Mouse (Mus musculus) forebrain, embryonic 14.5 days (tissue): ENCODE measurements around the gene Zfp773. TPM values are rescaled to one million over a fixed set of nuclear protein-coding genes. Genes with fewer than 3 reads are reported as not detected.

Source experiments
- ATAC-seq: fragments of 200-750 bp; cut with Nextera tagmentation; 2 replicates; pipeline ENCODE4 v1.8.0; 2017; ENCODE audit warnings: mild to moderate bottlenecking, moderate library complexity
- DNase-seq: peaks from one replicate; pipeline ENCODE4 v3.0.0-alpha.2; 2015; ENCODE audit warnings: low spot score
- H3K27ac ChIP-seq: fragments of 300-500 bp; sonication (generic); 2 replicates; pipeline ENCODE4 v1.5.1; 2014; ENCODE audit warnings: low read depth, mild to moderate bottlenecking, control low read depth, low read length, moderate library complexity
- H3K27me3 ChIP-seq: fragments of 300-500 bp; sonication (generic); replicated peaks from 2 replicates; pipeline ENCODE4 v1.6.1; 2014; ENCODE audit warnings: low read length, control low read depth, mixed read lengths; ENCODE audit not compliant: control insufficient read depth, insufficient read depth
- H3K36me3 ChIP-seq: fragments of 300-500 bp; sonication (generic); 2 replicates; pipeline ENCODE4 v1.6.1; 2014; ENCODE audit warnings: low read length, control low read depth; ENCODE audit not compliant: control insufficient read depth, insufficient read depth
- H3K4me1 ChIP-seq: fragments of 300-500 bp; sonication (generic); 2 replicates; pipeline ENCODE4 v1.6.1; 2014; ENCODE audit warnings: antibody characterized with exemption, low read length, control low read depth; ENCODE audit not compliant: control insufficient read depth, insufficient read depth
- H3K4me2 ChIP-seq: fragments of 300-500 bp; sonication (generic); 2 replicates; pipeline ENCODE4 v1.6.1; 2014; ENCODE audit warnings: mild to moderate bottlenecking, control low read depth, low read length
- H3K4me3 ChIP-seq: fragments of 300-500 bp; sonication (generic); 2 replicates; pipeline ENCODE4 v1.5.1; 2014; ENCODE audit warnings: low read depth, low read length, control low read depth
- H3K9ac ChIP-seq: fragments of 300-500 bp; sonication (generic); 2 replicates; pipeline ENCODE4 v1.6.1; 2014; ENCODE audit warnings: mild to moderate bottlenecking, low read length, control low read depth, moderate library complexity
- H3K9me3 ChIP-seq: fragments of 300-500 bp; sonication (generic); replicated peaks from 2 replicates; pipeline ENCODE4 v1.6.1; 2016; ENCODE audit warnings: low read length, control low read depth, mixed read lengths; ENCODE audit not compliant: control insufficient read depth
- WGBS: fragments of 180-500 bp; shearing (Covaris S2); extraction: QIAGEN DNeasy Blood & Tissue Kit; methylation state at CpG from one replicate; pipeline ENCODE4 v1.1.7; 2014; 5-methylcytosine and 5-hydroxymethylcytosine counted together
- polyA plus RNA-seq: library from polyadenylated mRNA; unstranded; fragments of >200 nt; fragmentation: Nextera tagmentation; extraction: Ambion mirVana; gene quantifications from 2 replicates; pipeline ENCODE4 v1.2.1, GENCODE M21; 2014

The Zfp773 gene
- polyA plus RNA-seq, 1 experiment from 2014 or later, result 11.3 TPM

GRCm38 (mm10) chr7:7120921-7121601, 15.5 kb downstream of the Zfp773 start, which contains the start of gene Zfp954:
TSS of gene Zfp954 (minus strand) at chr7:7121488.
- DNase-seq, result peak; percentile 94
- Histone ChIP-seq H3K4me3 (peak within 1 kb of the TSS; percentile 60), H3K9ac (peak within 1 kb of the TSS; percentile 77), H3K36me3 (peaks cover 23% of the 10 kb centered on the region), H3K4me1 (peaks cover 7% of the 10 kb centered on the region), H3K4me2 (peak within 1 kb of the TSS; percentile 64), H3K9me3 (no peaks in the 10 kb centered on the region), H3K27ac (no peak within 1 kb of the TSS), H3K27me3 (no peaks in the 10 kb centered on the region)
- peak; percentile 93 for ATAC-seq
- WGBS, result under 1% methylated on average over 30 of the region's 30 CpGs

DNA sequence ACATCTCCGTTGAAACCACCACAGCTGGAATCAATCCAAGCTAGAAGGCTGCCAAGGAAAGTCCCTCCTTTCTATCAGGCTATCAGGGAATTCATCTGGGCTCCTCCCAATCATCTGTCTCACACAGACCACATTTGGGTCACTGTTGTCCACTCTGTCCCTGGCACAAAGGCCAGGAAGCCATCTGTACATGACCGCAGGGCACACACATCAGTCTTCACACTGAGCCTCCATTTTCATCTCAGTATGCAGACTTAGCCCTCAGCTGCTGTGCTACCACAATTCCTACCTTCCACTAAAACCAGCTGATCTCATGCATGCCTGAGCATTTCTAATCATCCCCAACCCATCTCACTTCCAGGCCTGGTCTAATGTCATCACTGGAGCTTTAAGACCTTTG, 18.1 kb downstream of the Zfp773 start:
- Histone ChIP-seq H3K9me3 (no peaks in the 10 kb centered on the region), H3K27ac (no peak overlapping the region), H3K4me1 (peaks cover 7% of the 10 kb centered on the region), H3K4me3 (no peak overlapping the region), H3K9ac (no peak overlapping the region), H3K36me3 (peaks cover 43% of the 10 kb centered on the region), H3K4me2 (no peak overlapping the region), H3K27me3 (no peaks in the 10 kb centered on the region)
- DNase-seq, result no peak
- ATAC-seq, result no peak
- 94% methylated on average over 2 of the region's 2 CpGs for WGBS

DNA sequence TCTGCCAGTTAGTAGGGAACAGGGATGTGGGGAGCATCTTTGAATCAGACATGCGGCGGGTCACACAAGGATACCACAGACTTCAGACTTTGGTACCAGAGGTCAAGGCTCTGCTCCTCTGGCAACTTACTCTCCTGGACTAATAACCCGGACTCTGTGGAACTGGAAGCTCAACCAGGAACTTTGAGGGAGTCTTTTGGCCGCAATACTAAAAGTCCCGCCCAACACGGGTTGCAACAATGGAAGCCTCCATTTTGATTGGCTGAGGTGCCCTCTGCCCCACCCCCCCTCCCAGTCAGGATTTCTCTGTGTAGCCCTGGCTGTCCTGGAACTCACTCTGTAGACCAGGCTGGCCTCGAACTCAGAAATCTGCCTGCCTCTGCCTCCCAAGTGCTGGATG, 28.1 kb downstream of the Zfp773 start:
- H3K27ac ChIP-seq, result no peak overlapping the region
- H3K9me3 ChIP-seq, result no peaks in the 10 kb centered on the region
- H3K4me3 ChIP-seq, result no peak overlapping the region
- H3K9ac ChIP-seq, result no peak overlapping the region
- no peaks in the 10 kb centered on the region for H3K4me1 ChIP-seq
- H3K36me3 ChIP-seq, result no peaks in the 10 kb centered on the region
- WGBS, result 92% methylated on average over 7 of the region's 7 CpGs
- H3K4me2 ChIP-seq, result no peak overlapping the region
- no peaks in the 10 kb centered on the region for H3K27me3 ChIP-seq
- ATAC-seq (no peak), DNase-seq (no peak)

Other genes with a start within 250 kb of the Zfp773 start
- gene Aurkc, start 141.5 kb downstream of the Zfp773 start, polyA plus RNA-seq, result not detected in 2 replicates
- 32.9 and 35.5 TPM in 2 replicates for gene Zfp954, start 15.3 kb downstream of the Zfp773 start, polyA plus RNA-seq
- 4.5 and 5.2 TPM in 2 replicates for gene Zfp418, start 34.6 kb upstream of the Zfp773 start, polyA plus RNA-seq
- gene Zfp772, start 73.2 kb upstream of the Zfp773 start, polyA plus RNA-seq, result 10.4 and 10.5 TPM in 2 replicates
- 0.52 and 0.93 TPM in 2 replicates for gene Vmn2r29, start 110.6 kb upstream of the Zfp773 start, polyA plus RNA-seq
- gene Gm45844, start 141.5 kb upstream of the Zfp773 start, polyA plus RNA-seq, result 5.8 and 11.0 TPM in 2 replicates
- 104 and 142 TPM in 2 replicates for gene Clcn4, start 164.1 kb upstream of the Zfp773 start, polyA plus RNA-seq
- not detected in 2 replicates for gene Vmn2r30, start 200.9 kb upstream of the Zfp773 start, polyA plus RNA-seq
- gene Gm45783, start 237.8 kb upstream of the Zfp773 start, polyA plus RNA-seq, result not detected in 2 replicates